Mouse (Mus musculus): ENCODE data around the gene Nudcd2. TPM values are rescaled to one million over a fixed set of nuclear protein-coding genes. Genes with fewer than 3 reads are reported as not detected.

The Nudcd2 gene
- 10 to 100 TPM in 1 of 2 experiments, 1 to 10 TPM in 1; 7.9 to 14.3 TPM for total RNA-seq (2023)

GRCm38 (mm10) chr11:40733339-40734174 lies at the start of gene Nudcd2, which contains the start of gene Hmmr:
Gene Nudcd2 (plus strand): TSS chr11:40733667.
Gene Hmmr (minus strand): TSS chr11:40733422.

GRCm38 (mm10) chr11:40695103-40695502 lies 38.4 kb upstream of the Nudcd2 start, which contains the start of gene Mat2b:
Gene Mat2b (minus strand): TSS chr11:40695203.

GRCm38 (mm10) chr11:40755109-40755627 lies 21.7 kb downstream of the Nudcd2 start, which contains the start of gene Ccng1:
Gene Ccng1 (minus strand): TSS chr11:40755311.

Other genes starting within 250 kb of the Nudcd2 start
- 10 to 100 TPM; 79.0 to 80.6 TPM for gene Mat2b, start 38.5 kb upstream of the Nudcd2 start, total RNA-seq (2023)
- gene Hmmr, start 245 bp upstream of the Nudcd2 start, total RNA-seq (2023) = under 1 TPM; 0.37 to 0.49 TPM
- 10 to 100 TPM; 45.3 to 48.0 TPM for gene Ccng1, start 21.6 kb downstream of the Nudcd2 start, total RNA-seq (2023)